Mouse (Mus musculus): ENCODE measurements around the gene Aqp6. TPM values are rescaled to one million over a fixed set of nuclear protein-coding genes. Genes with fewer than 3 reads are reported as not detected.

Aqp6 gene
- polyA plus RNA-seq, 1 experiment from 2014 or later: not detected

- no peak overlapping the region for H3K9ac ChIP-seq
- peaks cover 28% of the 10 kb centered on the region for H3K4me1 ChIP-seq
- ATAC-seq (ENCODE audit: insufficient number of reproducible peaks, insufficient read depth, low FRiP score, low TSS enrichment, low read depth): 0 out of 2 replicates have a peak, but pooled peaks have one; percentile 12
- peak overlapping the region; percentile 60; the same call in 1 of the 2 replicates for H3K27ac ChIP-seq
- WGBS: 30% methylated on average over 9 of the region's 9 CpGs
- H3K36me3 ChIP-seq: peaks cover 8% of the 10 kb centered on the region
- peaks cover 24% of the 10 kb centered on the region for H3K27me3 ChIP-seq
- no peaks in the 10 kb centered on the region for H3K9me3 ChIP-seq
- no peak overlapping the region for H3K4me3 ChIP-seq
- peak overlapping the region; percentile 37 for H3K4me2 ChIP-seq
These were observed 14.0 kb downstream of the Aqp6 start for GRCm38 (mm10) chr15:99615246-99615645.

- Histone ChIP-seq H3K27me3 (peaks cover 11% of the 10 kb centered on the region), H3K9me3 (no peaks in the 10 kb centered on the region), H3K4me3 (no peak overlapping the region), H3K9ac (no peak overlapping the region), H3K27ac (no peak overlapping the region), H3K4me2 (no peak overlapping the region), H3K4me1 (peaks cover 18% of the 10 kb centered on the region), H3K36me3 (peaks cover 32% of the 10 kb centered on the region)
- no peak for ATAC-seq (ENCODE audit: insufficient number of reproducible peaks, insufficient read depth, low FRiP score, low TSS enrichment, low read depth)
- WGBS: 78% methylated on average over 3 of the region's 3 CpGs
These were observed 17.4 kb downstream of the Aqp6 start for GRCm38 (mm10) chr15:99618595-99618994.

DNA sequence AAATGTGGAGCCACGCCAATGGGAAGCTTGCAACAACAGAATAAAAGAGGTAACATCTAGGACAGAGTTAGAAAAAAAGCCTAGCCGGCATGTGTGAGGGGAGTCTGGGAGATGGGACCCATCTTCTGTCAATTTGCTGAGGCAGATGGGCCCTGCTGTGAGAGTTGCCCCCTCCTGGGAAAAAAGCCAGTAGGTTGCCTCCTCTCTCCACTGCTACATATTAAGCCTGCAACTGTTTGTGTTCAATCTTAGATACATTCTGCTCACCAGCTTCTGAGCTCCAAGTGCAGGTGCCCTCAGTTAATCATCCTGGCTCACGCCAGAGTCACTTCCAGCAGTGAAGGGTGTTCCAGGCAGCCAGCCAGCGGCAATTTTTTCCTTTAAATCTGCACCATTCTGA lies 18.6 kb downstream of the Aqp6 start:
- Histone ChIP-seq H3K27ac (no peak overlapping the region), H3K4me3 (no peak overlapping the region), H3K4me2 (no peak overlapping the region), H3K4me1 (peaks cover 10% of the 10 kb centered on the region), H3K27me3 (no peaks in the 10 kb centered on the region; the same call in 1 of the 2 replicates), H3K9me3 (no peaks in the 10 kb centered on the region), H3K36me3 (peaks cover 44% of the 10 kb centered on the region), H3K9ac (no peak overlapping the region)
- ATAC-seq (ENCODE audit: insufficient number of reproducible peaks, insufficient read depth, low FRiP score, low TSS enrichment, low read depth): no peak
- 91% methylated on average over 4 of the region's 4 CpGs for WGBS

DNA sequence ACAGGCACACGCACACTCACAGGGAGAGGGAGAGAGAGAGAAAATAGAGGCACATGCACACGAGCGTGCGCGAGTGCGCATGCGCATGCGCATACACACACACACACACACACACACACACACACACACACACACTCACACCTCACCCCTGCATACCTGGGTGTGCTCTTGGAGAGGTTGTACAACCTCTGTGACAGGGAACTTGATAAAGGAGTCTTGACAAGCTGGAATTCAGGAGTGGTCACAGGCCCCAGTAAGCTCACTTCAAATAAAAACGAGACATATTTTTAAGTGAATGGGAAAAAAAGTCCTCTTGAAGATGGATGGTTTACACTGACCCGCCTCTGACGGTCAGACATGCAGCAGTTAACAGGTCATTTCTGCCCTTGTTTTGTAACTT lies 20.9 kb downstream of the Aqp6 start:
- H3K9ac ChIP-seq: no peak overlapping the region
- WGBS: 93% methylated on average over 10 of the region's 11 CpGs
- no peak for ATAC-seq (ENCODE audit: insufficient number of reproducible peaks, insufficient read depth, low FRiP score, low TSS enrichment, low read depth)
- peaks cover 65% of the 10 kb centered on the region for H3K36me3 ChIP-seq
- no peaks in the 10 kb centered on the region for H3K27me3 ChIP-seq
- no peak overlapping the region for H3K27ac ChIP-seq
- H3K4me3 ChIP-seq: no peak overlapping the region
- H3K4me1 ChIP-seq: no peaks in the 10 kb centered on the region
- H3K9me3 ChIP-seq: no peaks in the 10 kb centered on the region
- no peak overlapping the region for H3K4me2 ChIP-seq

GRCm38 (mm10) chr15:99631618-99632017 lies 30.4 kb downstream of the Aqp6 start:
- H3K27ac ChIP-seq: no peak overlapping the region
- H3K4me3 ChIP-seq: no peak overlapping the region
- no peaks in the 10 kb centered on the region for H3K4me1 ChIP-seq
- ATAC-seq (ENCODE audit: insufficient number of reproducible peaks, insufficient read depth, low FRiP score, low TSS enrichment, low read depth): no peak
- H3K9ac ChIP-seq: no peak overlapping the region
- H3K4me2 ChIP-seq: no peak overlapping the region
- no peaks in the 10 kb centered on the region for H3K9me3 ChIP-seq
- H3K27me3 ChIP-seq: no peaks in the 10 kb centered on the region
- H3K36me3 ChIP-seq: peaks cover 90% of the 10 kb centered on the region

- Histone ChIP-seq H3K9ac (no peak overlapping the region), H3K9me3 (no peaks in the 10 kb centered on the region), H3K27ac (no peak overlapping the region), H3K4me1 (no peaks in the 10 kb centered on the region; the same call in 1 of the 2 replicates), H3K4me3 (no peak overlapping the region), H3K36me3 (peaks cover 89% of the 10 kb centered on the region), H3K27me3 (no peaks in the 10 kb centered on the region), H3K4me2 (no peak overlapping the region)
- ATAC-seq (ENCODE audit: insufficient number of reproducible peaks, insufficient read depth, low FRiP score, low TSS enrichment, low read depth): no peak
- 92% methylated on average over 7 of the region's 7 CpGs for WGBS
These were observed 33.5 kb downstream of the Aqp6 start for GRCm38 (mm10) chr15:99634702-99635101.

- Histone ChIP-seq H3K9ac (no peak overlapping the region), H3K9me3 (no peaks in the 10 kb centered on the region), H3K36me3 (peaks cover 86% of the 10 kb centered on the region), H3K27ac (peak overlapping the region; percentile 45; the same call in 1 of the 2 replicates), H3K4me3 (no peak overlapping the region), H3K27me3 (no peaks in the 10 kb centered on the region), H3K4me1 (peaks cover 2% of the 10 kb centered on the region; the same call in 1 of the 2 replicates), H3K4me2 (no peak overlapping the region)
- no peak for ATAC-seq (ENCODE audit: insufficient number of reproducible peaks, insufficient read depth, low FRiP score, low TSS enrichment, low read depth)
- WGBS: 64% methylated on average over 12 of the region's 12 CpGs
These were observed 36.4 kb downstream of the Aqp6 start for GRCm38 (mm10) chr15:99637405-99638123.

DNA sequence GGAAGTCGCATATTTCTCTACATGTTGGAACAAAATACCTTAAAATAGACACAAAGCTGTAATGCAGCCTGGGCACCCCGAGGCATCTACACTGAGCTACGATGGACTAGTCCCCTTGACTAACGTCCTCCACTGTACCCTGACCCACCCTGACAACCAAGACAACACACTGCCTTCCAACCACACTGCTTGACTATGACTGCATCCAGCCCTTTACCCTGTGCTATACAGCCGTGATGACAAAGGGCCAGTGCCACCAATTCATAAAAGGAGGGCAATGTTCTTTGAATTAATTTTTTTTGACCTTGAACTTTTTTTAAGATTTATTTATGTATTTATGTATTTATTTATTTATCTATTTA lies 36.9 kb downstream of the Aqp6 start:
- H3K4me2 ChIP-seq: no peak overlapping the region
- no peak overlapping the region for H3K27ac ChIP-seq
- 77% methylated on average over 5 of the region's 5 CpGs for WGBS

DNA sequence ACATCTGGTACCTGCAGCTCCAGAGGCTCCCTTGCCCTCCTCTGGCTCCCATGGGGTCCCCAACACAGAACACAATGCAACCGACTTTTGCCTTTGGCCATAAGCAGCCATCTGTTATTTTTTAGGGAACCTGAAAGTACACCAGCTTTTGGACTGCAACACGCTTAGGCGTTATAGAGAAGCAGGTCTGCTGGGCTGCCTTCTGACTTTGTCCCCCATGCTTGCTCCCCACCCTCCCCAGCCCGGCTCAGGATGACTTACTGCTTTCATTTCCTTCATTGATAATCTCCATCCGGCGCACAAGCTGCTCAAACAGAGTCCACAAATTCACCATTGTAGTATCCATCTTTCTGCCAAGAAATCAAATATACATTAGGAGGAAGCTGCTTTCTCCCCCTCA lies 41.4 kb downstream of the Aqp6 start:
- 64% methylated on average over 6 of the region's 6 CpGs for WGBS
- Histone ChIP-seq H3K9me3 (no peaks in the 10 kb centered on the region), H3K4me3 (no peak overlapping the region), H3K27ac (peak overlapping the region; percentile 22; the same call in 1 of the 2 replicates), H3K4me2 (no peak overlapping the region), H3K9ac (no peak overlapping the region), H3K4me1 (peaks cover 32% of the 10 kb centered on the region), H3K36me3 (peaks cover 39% of the 10 kb centered on the region), H3K27me3 (no peaks in the 10 kb centered on the region)
- no peak for ATAC-seq (ENCODE audit: insufficient number of reproducible peaks, insufficient read depth, low FRiP score, low TSS enrichment, low read depth)

More for the DNA sequence above, 36.9 kb downstream of the Aqp6 start:
- peaks cover 81% of the 10 kb centered on the region for H3K36me3 ChIP-seq
- H3K27me3 ChIP-seq: no peaks in the 10 kb centered on the region
- peaks cover 2% of the 10 kb centered on the region; the same call in 1 of the 2 replicates for H3K4me1 ChIP-seq
- no peak overlapping the region for H3K4me3 ChIP-seq
- H3K9ac ChIP-seq: no peak overlapping the region
- no peak for ATAC-seq (ENCODE audit: insufficient number of reproducible peaks, insufficient read depth, low FRiP score, low TSS enrichment, low read depth)
- H3K9me3 ChIP-seq: no peaks in the 10 kb centered on the region

- no peak for ATAC-seq (ENCODE audit: insufficient number of reproducible peaks, insufficient read depth, low FRiP score, low TSS enrichment, low read depth)
- H3K27ac ChIP-seq: no peak overlapping the region
These were observed 42.6 kb downstream of the Aqp6 start for GRCm38 (mm10) chr15:99643832-99644231.

GRCm38 (mm10) chr15:99644776-99645175 lies 43.6 kb downstream of the Aqp6 start:
- peaks cover 23% of the 10 kb centered on the region for H3K36me3 ChIP-seq
- no peaks in the 10 kb centered on the region for H3K9me3 ChIP-seq
- H3K27ac ChIP-seq: no peak overlapping the region
- ATAC-seq (ENCODE audit: insufficient number of reproducible peaks, insufficient read depth, low FRiP score, low TSS enrichment, low read depth): no peak
- no peak overlapping the region for H3K4me2 ChIP-seq
- H3K4me3 ChIP-seq: no peak overlapping the region
- WGBS: 73% methylated on average over 7 of the region's 7 CpGs
- peaks cover 52% of the 10 kb centered on the region for H3K4me1 ChIP-seq
- 0 out of 2 replicates have a peak overlapping the region, but pooled peaks have one; percentile 16 for H3K9ac ChIP-seq
- no peaks in the 10 kb centered on the region for H3K27me3 ChIP-seq

More at GRCm38 (mm10) chr15:99643832-99644231, 42.6 kb downstream of the Aqp6 start:
- Histone ChIP-seq H3K4me1 (peaks cover 42% of the 10 kb centered on the region), H3K9me3 (no peaks in the 10 kb centered on the region), H3K36me3 (peaks cover 32% of the 10 kb centered on the region), H3K4me2 (no peak overlapping the region), H3K9ac (no peak overlapping the region), H3K27me3 (no peaks in the 10 kb centered on the region), H3K4me3 (no peak overlapping the region)
- 85% methylated on average over 10 of the region's 10 CpGs for WGBS

DNA sequence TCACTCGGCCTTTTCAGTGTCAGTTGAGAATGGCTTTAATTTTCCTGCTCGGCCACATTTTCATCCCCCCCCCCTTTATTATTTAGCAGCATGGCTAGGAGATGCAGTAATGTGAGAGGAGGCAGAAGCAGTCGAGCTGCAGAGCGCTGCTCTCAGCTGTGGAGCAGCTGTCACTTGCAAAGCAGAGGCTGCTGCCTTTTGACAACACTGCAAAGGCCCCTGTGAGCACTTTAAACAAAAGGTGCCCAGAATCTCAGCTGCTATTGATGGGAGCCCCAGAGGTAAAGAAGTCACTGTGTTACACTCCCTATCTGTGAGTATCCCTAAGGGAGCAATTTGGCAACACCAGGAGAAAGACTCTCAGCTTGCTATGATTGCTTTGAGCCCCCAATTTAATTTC lies 47.1 kb downstream of the Aqp6 start:
- no peak overlapping the region for H3K4me3 ChIP-seq
- 9% methylated on average over 4 of the region's 4 CpGs for WGBS
- peak overlapping the region; percentile 51; the same call in 1 of the 2 replicates for H3K9ac ChIP-seq
- H3K36me3 ChIP-seq: no peaks in the 10 kb centered on the region
- H3K4me1 ChIP-seq: peaks cover 67% of the 10 kb centered on the region
- no peaks in the 10 kb centered on the region for H3K9me3 ChIP-seq
- H3K27me3 ChIP-seq: peaks cover 10% of the 10 kb centered on the region
- H3K27ac ChIP-seq: no peak overlapping the region
- ATAC-seq (ENCODE audit: insufficient number of reproducible peaks, insufficient read depth, low FRiP score, low TSS enrichment, low read depth): no peak
- peak overlapping the region; percentile 80 for H3K4me2 ChIP-seq

Measured in embryonic facial prominence, embryonic 13.5 days (tissue).